Mouse (Mus musculus): ENCODE data around the gene Gnb5. TPM values are rescaled to one million over a fixed set of nuclear protein-coding genes. Genes with fewer than 3 reads are reported as not detected.
A peak's percentile ranks its signal among the peaks of the same experiment; 100 is the strongest.

Gene Gnb5
- total and polyA plus RNA-seq, 2 experiments from 2014 or later: 96.0 to 104 TPM

GRCm38 (mm10) chr9:75282179-75282578, 23.9 kb upstream of the Gnb5 start:
- no peak for DNase-seq (ENCODE audit: low spot score)
- TF ChIP-seq CTCF (IDR thresholded peaks at IDR 0.05; ENCODE audit: low read depth): no peak
- 87% methylated on average over 2 of the region's 2 CpGs for WGBS

GRCm38 (mm10) chr9:75282830-75283229, 23.3 kb upstream of the Gnb5 start:
- no peak overlapping the region for H3K9ac ChIP-seq (replicated peaks; ENCODE audit: low read length)
- 12% methylated on average over 3 of the region's 3 CpGs for WGBS
- H3K36me3 ChIP-seq (ENCODE audit: insufficient read depth, low read length): no peaks in the 10 kb centered on the region
- ATAC-seq (peak; percentile 65), DNase-seq (ENCODE audit: low spot score) (peak; percentile 84)
- H3K4me3 ChIP-seq (ENCODE audit: low read length): no peak overlapping the region
- no peaks in the 10 kb centered on the region for H3K9me3 ChIP-seq (ENCODE audit: low read length)
- no peaks in the 10 kb centered on the region for H3K4me1 ChIP-seq (ENCODE audit: insufficient read depth, low read length)
- H3K27ac ChIP-seq: no peak overlapping the region
- peak; percentile 90 for TF ChIP-seq CTCF (IDR thresholded peaks at IDR 0.05; ENCODE audit: low read depth)
- H3K4me2 ChIP-seq (ENCODE audit: low read depth, low read length): no peak overlapping the region
- H3K27me3 ChIP-seq (ENCODE audit: insufficient read depth, low read length): no peaks in the 10 kb centered on the region

More at GRCm38 (mm10) chr9:75282179-75282578, 23.9 kb upstream of the Gnb5 start:
- Histone ChIP-seq H3K4me3 (ENCODE audit: low read length) (no peak overlapping the region), H3K9me3 (ENCODE audit: low read length) (no peaks in the 10 kb centered on the region), H3K36me3 (ENCODE audit: insufficient read depth, low read length) (no peaks in the 10 kb centered on the region), H3K27me3 (ENCODE audit: insufficient read depth, low read length) (no peaks in the 10 kb centered on the region), H3K4me1 (ENCODE audit: insufficient read depth, low read length) (no peaks in the 10 kb centered on the region), H3K27ac (no peak overlapping the region), H3K9ac (replicated peaks; ENCODE audit: low read length) (no peak overlapping the region), H3K4me2 (ENCODE audit: low read depth, low read length) (no peak overlapping the region)
- ATAC-seq: no peak

- H3K9ac ChIP-seq (replicated peaks; ENCODE audit: low read length): no peak overlapping the region
- no peaks in the 10 kb centered on the region for H3K4me1 ChIP-seq (ENCODE audit: insufficient read depth, low read length)
- no peaks in the 10 kb centered on the region for H3K9me3 ChIP-seq (ENCODE audit: low read length)
- no peak for TF ChIP-seq CTCF (IDR thresholded peaks at IDR 0.05; ENCODE audit: low read depth)
- no peaks in the 10 kb centered on the region for H3K27me3 ChIP-seq (ENCODE audit: insufficient read depth, low read length)
- ATAC-seq: no peak; the same call in 1 of the 2 replicates
- H3K27ac ChIP-seq: no peak overlapping the region
- no peaks in the 10 kb centered on the region for H3K36me3 ChIP-seq (ENCODE audit: insufficient read depth, low read length)
- H3K4me3 ChIP-seq (ENCODE audit: low read length): no peak overlapping the region
- H3K4me2 ChIP-seq (ENCODE audit: low read depth, low read length): no peak overlapping the region
- DNase-seq (ENCODE audit: low spot score): no peak
- WGBS: 74% methylated on average over 8 of the region's 8 CpGs
These were observed 22.5 kb upstream of the Gnb5 start for GRCm38 (mm10) chr9:75283636-75284035.

DNA sequence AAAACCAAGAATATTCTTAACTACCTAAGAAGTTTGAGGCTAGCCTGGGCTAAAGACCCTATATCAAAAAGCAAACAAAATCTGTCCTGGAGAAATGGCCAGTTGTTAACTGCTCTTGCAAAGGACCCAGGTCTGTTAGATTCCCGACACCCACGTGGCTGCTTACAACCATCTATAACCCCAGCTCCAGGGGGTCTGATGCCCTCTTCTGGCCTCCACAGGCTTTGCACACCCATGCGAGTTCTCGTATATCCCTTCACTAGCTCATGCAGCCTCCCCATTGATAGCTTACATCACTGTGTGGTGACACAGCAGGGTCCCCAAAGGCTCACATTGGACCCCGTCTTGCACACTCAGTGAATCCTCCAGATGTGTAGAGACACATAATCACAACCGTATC, 20.7 kb upstream of the Gnb5 start:
- ATAC-seq (no peak), DNase-seq (ENCODE audit: low spot score) (no peak)
- Histone ChIP-seq H3K36me3 (ENCODE audit: insufficient read depth, low read length) (no peaks in the 10 kb centered on the region), H3K4me2 (ENCODE audit: low read depth, low read length) (no peak overlapping the region), H3K9me3 (ENCODE audit: low read length) (no peaks in the 10 kb centered on the region), H3K4me3 (ENCODE audit: low read length) (no peak overlapping the region), H3K4me1 (ENCODE audit: insufficient read depth, low read length) (no peaks in the 10 kb centered on the region), H3K9ac (replicated peaks; ENCODE audit: low read length) (no peak overlapping the region), H3K27me3 (ENCODE audit: insufficient read depth, low read length) (no peaks in the 10 kb centered on the region), H3K27ac (no peak overlapping the region)
- no peak for TF ChIP-seq CTCF (IDR thresholded peaks at IDR 0.05; ENCODE audit: low read depth)
- WGBS: 75% methylated on average over 6 of the region's 6 CpGs

DNA sequence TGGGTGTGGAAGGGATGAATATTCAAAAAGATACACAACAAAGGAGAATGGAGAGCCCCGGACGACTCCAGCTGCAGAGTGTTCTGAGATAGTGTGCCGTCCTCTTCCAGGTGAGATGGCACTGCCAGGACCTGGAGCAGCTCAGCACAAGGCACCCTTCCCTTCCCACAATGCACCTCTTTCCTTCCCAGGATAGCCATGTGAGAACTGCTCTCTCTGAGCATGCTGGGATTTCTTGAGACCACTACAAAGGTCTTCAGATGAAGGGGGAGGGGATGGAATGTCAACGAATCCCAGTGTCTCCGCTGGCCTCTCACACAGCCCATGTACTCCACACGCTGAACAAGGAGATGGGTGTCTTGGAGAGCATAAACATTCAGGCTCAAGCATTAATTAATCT, 18.5 kb upstream of the Gnb5 start:
- H3K27ac ChIP-seq: no peak overlapping the region
- no peaks in the 10 kb centered on the region for H3K36me3 ChIP-seq (ENCODE audit: insufficient read depth, low read length)
- no peaks in the 10 kb centered on the region for H3K9me3 ChIP-seq (ENCODE audit: low read length)
- TF ChIP-seq CTCF (IDR thresholded peaks at IDR 0.05; ENCODE audit: low read depth): no peak
- no peak for DNase-seq (ENCODE audit: low spot score)
- H3K4me3 ChIP-seq (ENCODE audit: low read length): no peak overlapping the region
- H3K9ac ChIP-seq (replicated peaks; ENCODE audit: low read length): no peak overlapping the region
- no peak overlapping the region for H3K4me2 ChIP-seq (ENCODE audit: low read depth, low read length)
- H3K4me1 ChIP-seq (ENCODE audit: insufficient read depth, low read length): no peaks in the 10 kb centered on the region
- WGBS: 68% methylated on average over 6 of the region's 6 CpGs
- ATAC-seq: no peak
- no peaks in the 10 kb centered on the region for H3K27me3 ChIP-seq (ENCODE audit: insufficient read depth, low read length)

- ATAC-seq: no peak
- Histone ChIP-seq H3K4me1 (ENCODE audit: insufficient read depth, low read length) (no peaks in the 10 kb centered on the region), H3K9ac (replicated peaks; ENCODE audit: low read length) (no peak overlapping the region), H3K4me2 (ENCODE audit: low read depth, low read length) (no peak overlapping the region), H3K27ac (no peak overlapping the region), H3K36me3 (ENCODE audit: insufficient read depth, low read length) (no peaks in the 10 kb centered on the region), H3K4me3 (ENCODE audit: low read length) (no peak overlapping the region), H3K9me3 (ENCODE audit: low read length) (no peaks in the 10 kb centered on the region), H3K27me3 (ENCODE audit: insufficient read depth, low read length) (no peaks in the 10 kb centered on the region)
- peak; percentile 42 for TF ChIP-seq CTCF (IDR thresholded peaks at IDR 0.05; ENCODE audit: low read depth)
- no peak for DNase-seq (ENCODE audit: low spot score)
- 46% methylated on average over 4 of the region's 4 CpGs for WGBS
These were observed 16.5 kb upstream of the Gnb5 start for GRCm38 (mm10) chr9:75289545-75289944.

GRCm38 (mm10) chr9:75299342-75299741, 6.7 kb upstream of the Gnb5 start:
- no peaks in the 10 kb centered on the region for H3K27me3 ChIP-seq (ENCODE audit: insufficient read depth, low read length)
- peak; percentile 54 for TF ChIP-seq CTCF (IDR thresholded peaks at IDR 0.05; ENCODE audit: low read depth)
- no peak overlapping the region for H3K27ac ChIP-seq
- no peaks in the 10 kb centered on the region for H3K4me1 ChIP-seq (ENCODE audit: insufficient read depth, low read length)
- DNase-seq (ENCODE audit: low spot score): peak; percentile 45
- no peaks in the 10 kb centered on the region for H3K9me3 ChIP-seq (ENCODE audit: low read length)
- no peak overlapping the region for H3K9ac ChIP-seq (replicated peaks; ENCODE audit: low read length)
- 85% methylated on average over 2 of the region's 2 CpGs for WGBS
- no peak overlapping the region for H3K4me2 ChIP-seq (ENCODE audit: low read depth, low read length)
- no peak for ATAC-seq
- H3K4me3 ChIP-seq (ENCODE audit: low read length): no peak overlapping the region
- H3K36me3 ChIP-seq (ENCODE audit: insufficient read depth, low read length): no peaks in the 10 kb centered on the region

Data from hindbrain, postnatal 0 days (tissue).